Mouse (Mus musculus) myocyte (in vitro differentiated cells): ENCODE measurements around the gene BC049715.
"Not testable (repeated sequence)": the region's sequence is repeated elsewhere in the genome, so short reads cannot be mapped to it uniquely, and the experiment has no call there.

Experiments
- CEBPB ChIP-seq: IDR thresholded peaks from 2 replicates; pipeline ENCODE4 v1.6.1; 2011; ENCODE audit warnings: mild to moderate bottlenecking, moderate library complexity; ENCODE audit not compliant: poor library complexity, insufficient read depth, severe bottlenecking
- E2F4 ChIP-seq: IDR thresholded peaks from one replicate; pipeline ENCODE4 v1.6.1; 2011; ENCODE audit warnings: mild to moderate bottlenecking, control low read depth, moderate library complexity; ENCODE audit not compliant: insufficient read depth
- MAX ChIP-seq: IDR thresholded peaks from one replicate; pipeline ENCODE4 v1.6.1; 2011; ENCODE audit warnings: low read depth, mild to moderate bottlenecking, control low read depth
- MYOD1 ChIP-seq, 3 experiments: IDR thresholded peaks; one replicate each; pipeline ENCODE4 v1.6.1; 2011; ENCODE audit warnings: control low read depth in 2 of 3, low read depth in 2 of 3, mild to moderate bottlenecking in 2 of 3, moderate library complexity in 1 of 3; ENCODE audit not compliant: insufficient read length in 2 of 3, control insufficient read depth in 1 of 3
- MYOG ChIP-seq, 3 experiments: IDR thresholded peaks; one replicate each; pipeline ENCODE4 v1.6.1; 2011; ENCODE audit warnings: control low read depth in 2 of 3, low read depth in 2 of 3, mild to moderate bottlenecking in 2 of 3; ENCODE audit not compliant: insufficient read length in 2 of 3, control insufficient read depth in 1 of 3, insufficient read depth in 1 of 3
- POLR2A ChIP-seq: IDR thresholded peaks from one replicate; pipeline ENCODE4 v1.6.1; 2011; ENCODE audit warnings: low read depth, mild to moderate bottlenecking, control low read depth, moderate library complexity; ENCODE audit not compliant: insufficient read length
- REST ChIP-seq: IDR thresholded peaks from one replicate; pipeline ENCODE4 v1.6.1; 2011; ENCODE audit warnings: mild to moderate bottlenecking, control low read depth, moderate library complexity; ENCODE audit not compliant: insufficient read depth, insufficient read length
- USF1 ChIP-seq: IDR thresholded peaks from one replicate; pipeline ENCODE4 v1.6.1; 2011; ENCODE audit warnings: low read depth, mild to moderate bottlenecking, control low read depth, moderate library complexity

DNA sequence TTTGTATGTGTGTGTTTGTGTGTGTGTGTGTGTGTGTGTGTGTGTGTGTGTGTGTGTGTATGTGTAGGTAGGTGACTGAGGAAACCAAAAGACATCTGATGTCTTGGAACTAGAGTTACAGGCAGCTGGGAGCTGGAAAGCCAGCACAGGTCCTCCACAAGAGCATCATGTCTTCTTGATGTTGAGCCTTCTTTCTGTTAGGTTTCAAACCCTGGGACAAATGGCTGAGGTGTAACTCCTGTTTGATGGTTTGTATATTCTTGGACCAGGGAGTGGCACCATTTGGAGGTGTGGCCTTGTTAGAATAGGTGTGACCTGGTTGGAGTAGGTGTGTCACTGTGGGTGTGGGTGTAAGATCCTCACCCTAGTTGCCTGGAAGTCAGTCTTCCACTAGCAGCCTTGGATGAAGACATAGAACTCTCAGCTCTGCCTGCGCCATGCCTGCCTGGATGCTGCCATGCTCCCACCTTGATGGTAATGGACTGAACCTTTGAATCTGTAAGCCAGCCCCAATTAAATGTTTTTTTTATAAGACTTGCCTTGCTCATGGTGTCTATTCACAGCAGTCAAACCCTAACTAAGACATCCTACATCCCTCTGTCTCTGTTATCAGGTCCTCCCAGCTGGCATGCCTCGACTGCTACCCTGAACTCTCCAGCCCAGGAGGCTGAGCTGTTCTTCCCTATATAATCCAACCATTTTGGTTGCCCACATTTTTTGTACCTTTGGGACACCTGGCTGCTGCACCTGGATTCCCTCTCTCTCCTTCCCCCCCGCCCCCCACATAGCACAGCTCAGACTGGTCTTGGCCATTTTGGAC is 29.3 kb upstream of the BC049715 start:
- TF ChIP-seq MYOG (IDR thresholded peaks at IDR 0.05; ENCODE audit: control insufficient read depth in 1 of 3, insufficient read depth in 1 of 3, insufficient read length in 2 of 3, low read depth in 2 of 3); POLR2A; USF1; MAX; E2F4; REST; MYOD1 (IDR thresholded peaks at IDR 0.05; ENCODE audit: control insufficient read depth in 1 of 3, insufficient read length in 2 of 3, low read depth in 2 of 3); CEBPB: not testable (repeated sequence)
